Mouse (Mus musculus) layer of hippocampus, adult 9-11 months (tissue): Measurements from ENCODE around the gene Hadha.

Source experiments
- DNase-seq: peaks from one replicate; pipeline ENCODE4 v3.0.0; 2022

Hadha gene

GRCm38 (mm10) chr5:30153222-30153621 lies 1.7 kb downstream of the Hadha start:
- no peak for DNase-seq

DNA sequence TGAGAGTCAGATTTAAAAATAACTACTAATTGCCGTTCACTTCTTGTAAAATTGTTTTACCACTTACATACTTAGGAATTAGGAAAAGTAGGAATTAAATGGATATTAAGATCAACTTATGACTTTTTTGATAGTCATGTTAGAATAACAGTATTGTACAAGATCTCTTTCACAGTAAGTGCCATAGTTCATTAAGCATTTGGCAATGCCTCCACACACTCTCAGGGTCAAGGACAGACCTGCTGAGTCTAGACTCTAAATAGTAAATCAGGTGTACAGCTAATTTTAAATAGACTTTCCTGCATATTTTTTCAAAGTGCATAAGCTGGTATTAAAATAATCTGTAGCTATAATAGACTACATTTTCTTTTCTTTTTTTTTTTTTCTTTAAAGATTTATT lies 2.5 kb downstream of the Hadha start:
- DNase-seq = no peak

DNA sequence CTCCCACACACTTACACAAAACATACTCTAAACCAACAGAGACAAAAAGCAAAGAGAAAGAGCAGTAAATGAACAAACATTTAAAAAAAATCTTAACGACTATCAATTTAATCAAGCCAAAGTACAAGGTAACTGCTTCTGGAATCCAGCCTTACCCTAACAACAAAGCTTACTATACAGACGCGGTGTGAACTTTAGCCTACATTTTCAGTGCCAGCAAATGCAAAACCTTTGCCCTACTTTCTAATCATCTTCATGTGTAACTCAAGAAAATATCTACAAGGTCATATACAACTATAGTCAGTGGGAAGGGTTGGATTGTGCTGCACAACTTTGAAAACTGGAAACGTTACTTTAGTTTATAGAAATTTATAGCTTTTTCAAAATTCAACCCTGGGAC lies 3.0 kb downstream of the Hadha start:
- DNase-seq = no peak

- DNase-seq = no peak
These were observed 6.6 kb downstream of the Hadha start for GRCm38 (mm10) chr5:30148133-30148920.

GRCm38 (mm10) chr5:30146526-30146925 lies 8.4 kb downstream of the Hadha start:
- DNase-seq = no peak

- no peak for DNase-seq
These were observed 16.8 kb downstream of the Hadha start for GRCm38 (mm10) chr5:30138193-30138592.

DNA sequence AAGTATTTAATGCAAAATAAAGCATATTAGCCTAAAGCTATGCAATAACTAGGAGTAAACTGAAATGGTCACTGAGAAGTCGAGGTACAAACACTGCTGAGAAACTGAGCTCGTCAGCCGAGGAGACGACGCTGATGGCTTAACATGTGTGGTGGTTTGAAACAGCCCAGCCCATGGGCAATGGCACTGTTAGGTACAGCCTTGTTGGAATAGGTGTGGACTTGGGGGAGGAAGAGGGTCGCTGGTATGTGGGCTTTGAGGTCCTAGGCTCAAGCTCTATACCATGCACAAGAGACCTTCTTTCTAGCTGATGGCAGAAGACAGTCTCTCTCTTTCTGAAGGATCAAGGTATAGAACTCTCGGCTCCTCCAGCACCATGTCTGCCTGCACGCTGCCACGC lies 17.7 kb downstream of the Hadha start:
- DNase-seq = no peak

DNA sequence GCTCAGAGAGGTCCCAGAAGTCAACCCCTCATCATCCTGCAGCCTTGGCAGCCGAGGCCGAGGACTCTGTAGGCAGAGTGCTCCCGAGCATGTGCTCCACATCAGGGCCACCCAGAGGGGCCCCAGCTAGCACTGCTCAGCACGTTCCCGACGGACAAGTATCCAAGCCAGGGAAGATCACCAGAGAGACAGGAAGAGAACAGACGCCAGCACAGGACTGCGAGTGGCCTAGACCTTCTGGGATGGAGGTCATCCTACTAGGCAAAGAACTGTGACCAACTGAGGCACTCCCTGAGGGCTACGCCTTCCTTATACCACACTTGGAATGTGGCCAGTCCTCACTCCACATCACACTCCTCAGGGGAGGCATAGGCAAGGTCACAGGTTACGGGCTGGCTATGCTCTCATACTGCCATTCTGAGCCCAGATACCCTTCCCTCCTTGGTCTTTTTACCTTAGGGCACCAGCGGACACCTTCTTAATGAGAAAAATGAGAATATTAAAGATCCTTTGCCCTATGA lies 19.2 kb downstream of the Hadha start:
- no peak for DNase-seq

DNA sequence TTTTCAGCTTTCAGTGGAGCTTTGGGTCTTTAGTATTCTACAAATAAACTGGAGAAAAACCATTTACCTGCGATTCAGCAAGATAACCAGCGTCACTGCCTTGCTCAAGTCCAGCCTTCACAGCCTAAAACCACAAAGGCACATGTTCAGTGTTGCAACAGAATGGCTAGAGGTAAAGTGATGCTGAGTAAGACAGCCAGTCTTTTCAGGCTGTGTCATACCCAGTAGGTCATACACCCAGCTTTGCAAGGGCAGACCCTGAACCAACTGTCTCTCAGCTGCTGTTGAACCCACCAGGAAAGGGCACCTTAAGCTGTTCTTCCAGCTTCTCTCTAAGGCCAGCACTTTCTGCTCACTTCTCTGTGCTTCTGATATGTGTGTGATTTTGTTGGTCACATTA lies 22.8 kb downstream of the Hadha start:
- no peak for DNase-seq

DNA sequence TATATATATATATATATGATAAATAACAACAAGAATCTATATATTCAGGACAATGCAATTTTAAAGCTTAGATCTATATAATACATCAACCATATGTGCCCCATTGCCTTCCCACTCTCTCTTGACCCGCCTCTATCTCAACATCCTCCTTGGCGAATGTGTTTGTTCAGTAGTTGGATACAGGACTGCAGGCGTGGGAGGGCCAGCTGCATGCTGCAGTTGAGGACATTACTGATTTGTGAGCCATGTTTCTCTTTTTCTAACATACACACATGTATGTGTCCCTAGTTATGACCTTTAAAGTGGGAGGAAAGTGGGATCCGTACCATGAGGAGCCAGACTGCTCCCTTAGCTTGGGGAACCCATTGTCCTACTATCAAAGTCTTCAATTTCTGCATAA lies 23.7 kb downstream of the Hadha start:
- no peak for DNase-seq

DNA sequence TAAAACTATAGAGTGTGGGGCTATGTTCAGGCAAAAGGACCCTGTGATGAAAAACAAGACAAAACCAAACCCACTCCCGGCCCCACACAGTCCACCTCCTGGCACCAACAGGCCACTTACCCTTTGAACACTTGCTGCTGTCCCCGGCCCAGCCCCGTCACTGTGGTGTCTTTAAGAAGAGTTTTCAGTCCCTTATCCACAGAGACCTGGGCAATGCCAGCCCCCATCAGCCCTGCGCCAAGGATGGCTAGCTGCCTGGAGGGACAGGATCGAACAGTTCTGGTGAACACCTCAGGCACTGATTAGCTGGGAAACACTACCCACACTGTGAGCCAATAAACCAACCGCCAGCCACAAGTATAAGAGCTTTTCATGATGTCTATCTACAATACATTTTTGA lies 26.3 kb downstream of the Hadha start:
- DNase-seq = no peak

- DNase-seq = no peak
These were observed 26.9 kb downstream of the Hadha start for GRCm38 (mm10) chr5:30127921-30128597.

DNA sequence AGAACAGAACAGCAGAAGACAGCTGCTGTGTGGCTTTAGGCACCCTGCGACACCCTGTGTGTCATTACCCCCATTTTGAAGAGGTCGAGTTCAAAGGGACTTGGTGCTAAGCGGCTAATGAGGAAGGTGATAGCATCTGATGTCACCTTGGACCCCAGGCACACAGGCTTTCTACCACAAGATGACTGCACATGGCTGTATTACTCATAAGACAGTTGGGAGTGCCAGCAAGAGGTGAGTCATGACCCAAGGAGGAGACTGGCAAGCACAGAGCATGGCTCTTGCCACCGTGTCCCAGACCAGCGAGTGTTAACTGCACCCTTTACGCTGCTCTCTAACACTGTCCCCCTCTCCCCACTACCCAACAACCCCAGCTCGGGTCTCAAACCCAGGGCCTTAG lies 28.2 kb downstream of the Hadha start:
- DNase-seq = no peak

DNA sequence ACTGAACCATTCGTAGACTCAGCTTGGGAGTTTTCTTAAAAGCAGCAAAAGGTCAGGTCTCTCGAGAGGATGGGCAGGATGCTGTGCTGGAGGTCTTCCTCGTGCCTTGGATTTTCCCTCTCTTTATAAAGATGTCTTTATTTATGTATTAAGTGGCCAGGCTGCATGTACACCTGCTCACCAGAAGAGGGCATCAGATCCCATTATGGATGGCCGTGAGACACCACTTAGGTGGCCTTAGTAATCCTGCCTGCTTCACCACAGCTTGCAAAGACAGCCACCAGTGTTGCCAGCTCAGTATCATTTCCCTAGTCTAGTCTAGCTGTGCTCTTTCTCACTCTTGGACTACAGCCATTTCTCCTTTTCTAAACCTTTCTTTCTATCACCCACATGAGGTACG lies 29.4 kb downstream of the Hadha start:
- DNase-seq = no peak

DNA sequence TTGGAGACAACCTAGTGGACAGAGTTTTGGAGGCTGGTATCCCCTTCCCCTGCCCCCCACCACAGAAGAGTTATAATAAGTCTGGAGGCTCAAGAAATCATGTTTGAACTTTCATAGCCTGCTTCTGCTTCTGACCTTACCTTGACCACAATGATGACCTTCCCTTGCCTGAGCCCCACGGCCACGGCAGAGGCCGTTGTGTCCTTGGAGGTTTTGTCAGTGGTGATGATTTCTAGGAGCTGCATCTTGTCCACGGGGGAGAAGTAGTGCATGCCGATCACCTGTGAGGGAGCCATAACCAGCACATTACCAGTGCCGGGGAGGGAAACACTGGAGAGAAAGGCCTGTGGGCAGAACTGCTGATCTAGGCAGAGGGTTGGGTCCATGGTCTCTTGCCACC lies 32.5 kb downstream of the Hadha start:
- no peak for DNase-seq

GRCm38 (mm10) chr5:30120106-30120505 lies 34.9 kb downstream of the Hadha start:
- DNase-seq = no peak

- no peak for DNase-seq
These were observed 35.8 kb downstream of the Hadha start for GRCm38 (mm10) chr5:30119163-30119562.

DNA sequence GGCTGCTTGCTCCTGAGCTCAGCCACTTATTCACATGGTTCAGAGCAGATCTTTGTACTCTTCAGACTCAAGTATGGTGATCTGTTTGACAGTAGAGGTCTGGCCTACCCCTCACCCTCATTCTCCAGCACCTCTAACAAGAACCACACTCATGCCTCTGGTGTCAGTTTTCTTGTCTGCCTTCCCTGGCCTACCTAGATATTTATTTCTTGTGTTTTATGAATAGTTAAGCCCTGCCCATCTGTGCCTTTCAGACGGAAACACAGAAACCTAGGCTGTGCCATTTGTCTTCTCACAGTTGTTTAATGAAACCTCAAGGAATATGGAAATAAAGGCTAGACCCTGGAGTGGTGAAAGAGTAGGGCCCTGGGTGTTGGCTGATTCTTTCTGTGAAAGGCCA lies 36.9 kb downstream of the Hadha start:
- no peak for DNase-seq

- DNase-seq = no peak
These were observed 39.2 kb downstream of the Hadha start for GRCm38 (mm10) chr5:30115718-30116117.

GRCm38 (mm10) chr5:30114761-30115140 lies 40.2 kb downstream of the Hadha start:
- DNase-seq = no peak

- DNase-seq = no peak
These were observed 40.8 kb downstream of the Hadha start for GRCm38 (mm10) chr5:30113881-30114760.

- DNase-seq = no peak
These were observed 42.4 kb downstream of the Hadha start for GRCm38 (mm10) chr5:30112533-30113068.

DNA sequence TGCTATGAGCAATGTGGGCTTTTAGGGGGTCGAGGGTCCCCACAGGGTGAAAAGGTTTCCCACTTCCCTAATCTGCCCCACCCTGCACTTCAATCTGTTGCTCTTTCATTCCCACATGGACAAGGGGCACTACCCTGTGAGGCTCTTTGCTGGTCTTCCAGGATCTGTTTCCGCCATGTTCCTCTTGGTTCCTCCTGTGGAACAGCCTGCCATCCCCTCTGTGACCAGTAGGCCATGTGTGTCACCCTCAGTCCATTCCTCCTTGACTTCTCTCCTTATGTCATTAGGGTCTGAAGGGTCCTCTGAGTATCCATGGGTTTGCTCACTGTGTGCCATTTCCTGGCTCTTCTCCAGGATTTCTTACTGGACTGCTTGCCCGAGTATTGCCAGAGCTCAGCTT lies 43.2 kb downstream of the Hadha start:
- no peak for DNase-seq
